Mouse (Mus musculus): ENCODE results near the gene Sugct. TPM values are rescaled to one million over a fixed set of nuclear protein-coding genes. Genes with fewer than 3 reads are reported as not detected.

Gene Sugct
- 19.5 TPM for polyA plus RNA-seq (2014; fragmentation: Illumina TruSeq; extraction: RNeasy Lipid Tissue Mini Kit (QIAGEN cat#74804); ENCODE audit: low read depth, low replicate concordance)

GRCm38 (mm10) chr13:17694911-17695699 lies at the start of gene Sugct, which contains the start of gene Mplkip:
Gene Sugct (minus strand): TSS chr13:17695553.
Gene Mplkip (plus strand): TSS chr13:17695192.

Other genes with a start within 250 kb of the Sugct start
- gene Mplkip, start 361 bp downstream of the Sugct start, polyA plus RNA-seq (2014; fragmentation: Illumina TruSeq; extraction: RNeasy Lipid Tissue Mini Kit (QIAGEN cat#74804); ENCODE audit: low read depth, low replicate concordance) = 76.5 TPM
- gene Cdk13, start 109.5 kb upstream of the Sugct start, polyA plus RNA-seq (2014; fragmentation: Illumina TruSeq; extraction: RNeasy Lipid Tissue Mini Kit (QIAGEN cat#74804); ENCODE audit: low read depth, low replicate concordance) = 68.1 TPM
- 183 TPM for gene Rala, start 248.7 kb upstream of the Sugct start, polyA plus RNA-seq (2014; fragmentation: Illumina TruSeq; extraction: RNeasy Lipid Tissue Mini Kit (QIAGEN cat#74804); ENCODE audit: low read depth, low replicate concordance)